Mouse (Mus musculus) right cerebral cortex, postnatal 14 days (tissue): ENCODE measurements at regions not wholly inside any gene's neighbourhood (a gene's known extent, or its start where the extent isn't known, plus 50 kb on each side); places are given as distances from the start of the nearest gene placed in this dataset.

ENCODE experiments used
- DNase-seq: peaks from one replicate; pipeline ENCODE4 v3.0.0; 2022

- no peak for DNase-seq
Measured at GRCm38 (mm10) chr9:52377761-52378160, 209.4 kb upstream of the Zc3h12c start.

- no peak for DNase-seq
Measured at GRCm38 (mm10) chr9:52376914-52377313, 208.5 kb upstream of the Zc3h12c start.

- DNase-seq = no peak
Measured at GRCm38 (mm10) chr9:52371296-52371695, 202.9 kb upstream of the Zc3h12c start.

GRCm38 (mm10) chr9:52368911-52369310 is 200.5 kb upstream of the Zc3h12c start:
- no peak for DNase-seq

- no peak for DNase-seq
Measured at GRCm38 (mm10) chr9:52368080-52368479, 199.7 kb upstream of the Zc3h12c start.

GRCm38 (mm10) chr9:52366046-52366445 is 197.7 kb upstream of the Zc3h12c start:
- no peak for DNase-seq

GRCm38 (mm10) chr9:52361599-52361998 is 193.2 kb upstream of the Zc3h12c start:
- no peak for DNase-seq

GRCm38 (mm10) chr9:52359416-52359815 is 191.0 kb upstream of the Zc3h12c start:
- no peak for DNase-seq

GRCm38 (mm10) chr9:52356549-52356948 is 188.2 kb upstream of the Zc3h12c start:
- DNase-seq = no peak

GRCm38 (mm10) chr9:52355187-52355982 is 187.0 kb upstream of the Zc3h12c start:
- no peak for DNase-seq

GRCm38 (mm10) chr9:52348536-52349527 is 180.5 kb upstream of the Zc3h12c start:
- no peak for DNase-seq

GRCm38 (mm10) chr9:52344177-52344877 is 176.0 kb upstream of the Zc3h12c start:
- no peak for DNase-seq

- DNase-seq = no peak
Measured at GRCm38 (mm10) chr9:52341029-52341428, 172.7 kb upstream of the Zc3h12c start.

- DNase-seq = no peak
Measured at GRCm38 (mm10) chr9:52337786-52338322, 169.5 kb upstream of the Zc3h12c start.

- DNase-seq = no peak
Measured at GRCm38 (mm10) chr9:52334767-52335166, 166.4 kb upstream of the Zc3h12c start.

- no peak for DNase-seq
Measured at GRCm38 (mm10) chr9:52333884-52334283, 165.5 kb upstream of the Zc3h12c start.

GRCm38 (mm10) chr9:52331748-52332147 is 163.4 kb upstream of the Zc3h12c start:
- DNase-seq = no peak

- no peak for DNase-seq
Measured at GRCm38 (mm10) chr9:52330652-52331051, 162.3 kb upstream of the Zc3h12c start.

- DNase-seq = no peak
Measured at GRCm38 (mm10) chr9:52324347-52324746, 156.0 kb upstream of the Zc3h12c start.

- no peak for DNase-seq
Measured at GRCm38 (mm10) chr9:52323757-52324156, 155.4 kb upstream of the Zc3h12c start.

GRCm38 (mm10) chr9:52323226-52323625 is 154.9 kb upstream of the Zc3h12c start:
- no peak for DNase-seq

GRCm38 (mm10) chr9:52301521-52301920 is 133.1 kb upstream of the Zc3h12c start:
- DNase-seq = no peak

- peak; percentile 12 for DNase-seq
Measured at GRCm38 (mm10) chr9:52298329-52298728, 130.0 kb upstream of the Zc3h12c start.
